Mouse (Mus musculus) hindbrain, embryonic 11.5 days (tissue): ENCODE results near the gene Tnnt2. TPM values are rescaled to one million over a fixed set of nuclear protein-coding genes. Genes with fewer than 3 reads are reported as not detected.

Experiments
- ATAC-seq: fragments of 200-750 bp; cut with Nextera tagmentation; 2 replicates; pipeline ENCODE4 v1.8.0; 2017; ENCODE audit warnings: mild to moderate bottlenecking, moderate TSS enrichment, moderate library complexity; ENCODE audit not compliant: low FRiP score
- DNase-seq: peaks from one replicate; pipeline ENCODE4 v3.0.0-alpha.2; 2015; ENCODE audit warnings: low spot score
- H3K27ac ChIP-seq: fragments of 300-500 bp; sonication (generic); 2 replicates; pipeline ENCODE4 v1.5.1; 2014; ENCODE audit warnings: mild to moderate bottlenecking, low read depth, low read length
- H3K27me3 ChIP-seq: fragments of 300-500 bp; sonication (generic); 2 replicates; pipeline ENCODE4 v1.6.1; 2014; ENCODE audit warnings: mild to moderate bottlenecking, low read length, moderate library complexity, mixed read lengths; ENCODE audit not compliant: control insufficient read depth, insufficient read depth
- H3K36me3 ChIP-seq: fragments of 300-500 bp; sonication (generic); 2 replicates; pipeline ENCODE4 v1.6.1; 2014; ENCODE audit warnings: mild to moderate bottlenecking, low read length, moderate library complexity, mixed read lengths; ENCODE audit not compliant: control insufficient read depth, insufficient read depth
- H3K4me1 ChIP-seq: fragments of 300-500 bp; sonication (generic); replicated peaks from 2 replicates; pipeline ENCODE4 v1.6.1; 2014; ENCODE audit warnings: low read length, mixed read lengths; ENCODE audit not compliant: control insufficient read depth, insufficient read depth
- H3K4me2 ChIP-seq: fragments of 300-500 bp; sonication (generic); replicated peaks from 2 replicates; pipeline ENCODE4 v1.6.1; 2014; ENCODE audit warnings: mild to moderate bottlenecking, low read depth, low read length
- H3K4me3 ChIP-seq: fragments of 300-500 bp; sonication (generic); 2 replicates; pipeline ENCODE4 v1.5.1; 2014; ENCODE audit warnings: low read depth, low read length
- H3K9ac ChIP-seq: fragments of 300-500 bp; sonication (generic); 2 replicates; pipeline ENCODE4 v1.6.1; 2014; ENCODE audit warnings: low read depth, low read length
- H3K9me3 ChIP-seq: fragments of 300-500 bp; sonication (generic); 2 replicates; pipeline ENCODE4 v1.6.1; 2016; ENCODE audit warnings: low read length; ENCODE audit not compliant: control insufficient read depth
- WGBS: fragments of 180-500 bp; shearing (Covaris S2); extraction: QIAGEN DNeasy Blood & Tissue Kit; methylation state at CpG from one replicate; pipeline ENCODE4 v1.1.7; 2014; 5-methylcytosine and 5-hydroxymethylcytosine counted together
- polyA plus RNA-seq: library from polyadenylated mRNA; unstranded; fragments of >200 nt; fragmentation: Nextera tagmentation; extraction: Ambion mirVana; gene quantifications from 2 replicates; pipeline ENCODE4 v1.2.1, GENCODE M21; 2014

The Tnnt2 gene
- polyA plus RNA-seq, 1 experiment from 2014 or later, result 2.0 TPM

DNA sequence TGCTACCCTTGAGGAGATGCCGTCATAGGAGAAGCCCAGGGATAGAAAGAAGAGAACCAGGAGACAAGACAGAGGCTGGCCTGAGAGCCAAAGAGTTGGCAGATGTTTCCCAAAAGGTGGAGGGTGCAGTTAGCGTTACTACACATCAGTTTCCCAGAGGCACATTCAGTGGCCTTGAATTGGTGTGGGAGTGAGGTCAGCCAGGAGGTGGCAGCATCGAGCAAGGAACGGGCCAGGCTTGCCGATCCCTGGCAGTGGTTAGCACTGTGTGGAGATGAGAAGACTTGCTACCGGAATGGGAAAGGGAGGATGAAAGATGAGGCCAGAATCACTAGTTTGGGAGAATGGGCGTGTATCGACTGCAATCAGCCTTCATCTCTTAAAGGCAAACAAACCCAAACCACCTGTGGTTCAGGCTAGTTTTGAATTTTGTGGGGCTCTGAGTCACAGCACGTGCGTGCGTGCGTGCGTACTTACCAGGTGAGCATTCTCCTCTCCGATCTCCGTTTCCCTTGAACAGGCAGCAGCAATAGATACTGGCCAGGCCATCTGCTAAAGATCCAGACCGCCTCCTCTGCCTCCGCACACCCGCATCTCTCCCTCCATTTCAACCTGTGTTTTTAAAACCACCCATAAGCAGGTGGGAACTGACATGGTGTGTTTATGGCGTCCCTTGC is 29.5 kb downstream of the Tnnt2 start:
- peak; percentile 90 for DNase-seq
- no peak overlapping the region for H3K27ac ChIP-seq
- ATAC-seq, result peak; percentile 67; the same call in 1 of the 2 replicates
- H3K36me3 ChIP-seq, result no peaks in the 10 kb centered on the region
- H3K4me1 ChIP-seq, result no peaks in the 10 kb centered on the region
- H3K4me3 ChIP-seq, result no peak overlapping the region
- no peak overlapping the region for H3K9ac ChIP-seq
- H3K9me3 ChIP-seq, result no peaks in the 10 kb centered on the region
- WGBS, result 51% methylated on average over 19 of the region's 19 CpGs
- H3K4me2 ChIP-seq, result no peak overlapping the region
- no peaks in the 10 kb centered on the region for H3K27me3 ChIP-seq

DNA sequence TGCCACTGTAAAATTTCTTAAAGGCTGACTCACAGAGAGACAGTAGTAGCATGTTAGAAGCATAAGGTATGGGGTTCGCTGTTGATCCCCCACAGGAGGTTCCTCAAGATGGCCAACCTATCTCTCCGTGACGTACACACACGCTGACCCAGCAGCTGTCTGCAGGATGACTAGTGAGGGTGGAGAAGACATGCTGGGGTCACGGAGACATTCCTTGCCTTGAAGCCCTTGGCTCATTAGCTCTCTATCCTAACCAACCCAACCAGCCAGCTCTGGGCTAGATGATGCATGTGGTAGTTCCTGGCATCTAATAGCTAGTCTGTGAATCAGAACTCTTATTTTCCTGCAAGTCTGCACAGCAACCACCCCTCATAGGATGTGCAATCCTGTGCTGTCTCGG is 32.4 kb downstream of the Tnnt2 start:
- Histone ChIP-seq H3K36me3 (no peaks in the 10 kb centered on the region), H3K27me3 (no peaks in the 10 kb centered on the region), H3K4me3 (no peak overlapping the region), H3K27ac (no peak overlapping the region), H3K4me2 (no peak overlapping the region), H3K9me3 (no peaks in the 10 kb centered on the region), H3K9ac (no peak overlapping the region), H3K4me1 (no peaks in the 10 kb centered on the region)
- ATAC-seq (no peak), DNase-seq (no peak)
- 89% methylated on average over 6 of the region's 6 CpGs for WGBS

DNA sequence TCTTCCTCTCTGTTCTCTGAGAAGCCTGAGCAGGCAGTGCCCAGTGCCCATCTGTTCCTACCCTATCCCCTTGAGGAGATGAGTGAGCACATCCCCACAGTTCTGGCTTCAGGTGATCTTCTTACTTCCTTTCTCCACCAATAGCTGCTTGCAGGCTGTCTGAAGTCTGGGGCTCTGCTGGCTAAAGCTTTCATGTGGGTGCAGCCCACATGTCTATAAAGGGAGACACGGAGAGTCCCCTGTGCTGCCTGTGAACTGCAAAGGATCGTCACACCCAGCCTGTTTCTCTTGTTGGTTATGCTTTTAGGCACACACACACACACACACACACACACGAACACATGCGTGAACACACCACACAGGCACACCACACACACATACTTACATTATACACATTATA is 36.8 kb downstream of the Tnnt2 start:
- Histone ChIP-seq H3K9ac (no peak overlapping the region), H3K9me3 (no peaks in the 10 kb centered on the region), H3K4me1 (no peaks in the 10 kb centered on the region), H3K4me2 (no peak overlapping the region), H3K36me3 (no peaks in the 10 kb centered on the region), H3K4me3 (no peak overlapping the region), H3K27me3 (no peaks in the 10 kb centered on the region), H3K27ac (no peak overlapping the region)
- ATAC-seq, result no peak
- DNase-seq, result no peak
- WGBS, result 91% methylated on average over 4 of the region's 4 CpGs

DNA sequence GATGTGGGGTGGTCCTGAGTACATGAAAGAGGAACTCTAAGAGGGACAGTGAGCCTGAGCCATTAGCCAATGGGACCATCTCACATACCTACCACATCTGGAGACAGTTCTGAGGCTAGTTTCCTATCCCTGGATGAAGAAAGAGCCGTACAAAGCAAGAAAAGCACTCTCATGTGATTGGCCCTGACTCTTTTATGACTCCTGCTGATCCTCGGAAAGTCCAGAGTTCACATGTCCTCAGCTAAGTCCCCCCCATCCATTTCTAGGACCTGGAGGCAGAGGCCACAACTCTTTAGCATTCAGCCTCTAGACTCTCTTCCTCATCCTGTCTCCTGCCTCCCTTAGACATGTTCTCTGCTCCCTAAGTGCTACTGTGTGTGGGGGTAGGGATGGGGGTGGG is 41.1 kb downstream of the Tnnt2 start:
- Histone ChIP-seq H3K4me2 (no peak overlapping the region), H3K36me3 (no peaks in the 10 kb centered on the region), H3K4me1 (no peaks in the 10 kb centered on the region), H3K27ac (no peak overlapping the region), H3K27me3 (no peaks in the 10 kb centered on the region), H3K9me3 (no peaks in the 10 kb centered on the region), H3K9ac (no peak overlapping the region), H3K4me3 (no peak overlapping the region)
- no peak for ATAC-seq
- WGBS, result 76% methylated on average over 2 of the region's 2 CpGs
- DNase-seq, result no peak

DNA sequence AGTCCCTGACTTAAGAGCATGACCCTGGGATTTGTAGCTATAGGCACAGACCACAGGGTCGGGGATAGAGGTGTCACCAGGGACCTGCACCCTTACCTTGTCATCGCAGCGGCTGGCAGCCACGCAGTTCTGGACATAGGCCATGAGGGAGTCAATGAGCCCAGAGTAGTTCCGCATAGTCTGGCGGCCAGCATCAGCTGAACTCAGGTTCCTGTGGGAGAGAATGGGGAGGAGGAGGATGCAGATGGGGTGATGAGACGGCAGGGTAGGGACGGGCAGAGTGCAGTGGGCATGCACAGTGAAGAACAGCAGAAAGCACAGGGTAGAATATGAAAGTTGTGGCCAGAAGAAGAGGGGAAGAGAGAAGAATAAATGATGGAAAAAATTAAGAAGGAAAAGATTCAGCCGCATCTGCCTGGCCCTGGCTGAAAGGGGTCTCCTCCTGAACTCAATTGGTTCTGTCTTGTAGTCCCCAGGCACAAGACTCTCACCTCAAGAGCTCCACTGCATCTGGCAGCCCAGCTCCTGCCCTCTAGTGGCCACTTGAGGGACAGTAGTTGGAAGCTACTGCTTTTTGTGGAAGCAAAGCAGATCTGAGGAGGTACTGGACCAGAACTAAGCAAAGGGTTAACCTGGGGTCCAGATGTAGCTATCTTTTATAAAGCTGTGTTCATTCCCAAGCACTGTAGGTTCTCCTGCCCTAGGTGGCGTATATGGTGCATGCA is 46.4 kb downstream of the Tnnt2 start:
- H3K4me2 ChIP-seq, result no peak overlapping the region
- no peaks in the 10 kb centered on the region for H3K36me3 ChIP-seq
- H3K27me3 ChIP-seq, result no peaks in the 10 kb centered on the region
- no peak for ATAC-seq
- DNase-seq, result peak; percentile 71
- 72% methylated on average over 10 of the region's 10 CpGs for WGBS
- no peak overlapping the region for H3K9ac ChIP-seq
- no peaks in the 10 kb centered on the region for H3K9me3 ChIP-seq
- H3K4me1 ChIP-seq, result no peaks in the 10 kb centered on the region
- no peak overlapping the region for H3K27ac ChIP-seq
- no peak overlapping the region for H3K4me3 ChIP-seq

DNA sequence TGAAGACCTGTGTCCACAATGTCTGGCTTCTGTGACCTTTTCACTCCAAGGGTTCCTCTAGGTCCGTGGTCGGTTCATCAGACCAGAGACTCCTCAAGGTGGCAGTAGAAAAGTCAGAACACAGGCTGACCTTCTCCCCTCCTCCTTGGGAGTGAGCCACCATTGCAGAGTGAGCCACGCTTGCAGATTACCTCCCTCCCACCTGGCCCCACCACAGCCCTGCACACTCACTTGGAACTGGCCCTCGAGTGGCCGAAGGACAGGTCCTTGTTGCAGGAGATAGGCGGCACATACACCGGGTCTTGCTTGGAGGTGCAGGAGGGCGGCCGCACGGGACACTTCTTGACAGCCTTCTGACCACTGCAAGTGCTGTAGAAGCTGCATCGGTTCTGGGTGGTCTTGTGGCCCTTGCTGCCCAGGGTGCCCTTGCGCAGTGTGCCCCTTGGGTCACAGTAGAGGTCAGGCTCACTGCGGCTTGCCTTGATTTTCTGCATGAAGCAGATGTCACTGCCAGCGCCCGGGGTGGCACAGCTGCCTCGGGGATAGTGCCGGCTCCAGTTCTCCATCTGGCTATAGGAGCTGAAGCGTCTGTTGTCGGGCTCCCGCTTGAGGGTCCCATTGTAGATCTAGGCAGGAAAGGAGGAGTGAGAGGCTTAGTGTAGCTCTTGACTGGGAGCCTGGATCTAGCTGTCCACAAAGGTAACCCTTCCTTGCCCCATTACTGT is 53.5 kb downstream of the Tnnt2 start:
- Histone ChIP-seq H3K9me3 (no peaks in the 10 kb centered on the region), H3K36me3 (no peaks in the 10 kb centered on the region), H3K4me2 (no peak overlapping the region), H3K4me1 (no peaks in the 10 kb centered on the region), H3K9ac (no peak overlapping the region), H3K4me3 (no peak overlapping the region), H3K27me3 (no peaks in the 10 kb centered on the region), H3K27ac (no peak overlapping the region)
- 80% methylated on average over 20 of the region's 20 CpGs for WGBS
- DNase-seq (no peak), ATAC-seq (no peak)

DNA sequence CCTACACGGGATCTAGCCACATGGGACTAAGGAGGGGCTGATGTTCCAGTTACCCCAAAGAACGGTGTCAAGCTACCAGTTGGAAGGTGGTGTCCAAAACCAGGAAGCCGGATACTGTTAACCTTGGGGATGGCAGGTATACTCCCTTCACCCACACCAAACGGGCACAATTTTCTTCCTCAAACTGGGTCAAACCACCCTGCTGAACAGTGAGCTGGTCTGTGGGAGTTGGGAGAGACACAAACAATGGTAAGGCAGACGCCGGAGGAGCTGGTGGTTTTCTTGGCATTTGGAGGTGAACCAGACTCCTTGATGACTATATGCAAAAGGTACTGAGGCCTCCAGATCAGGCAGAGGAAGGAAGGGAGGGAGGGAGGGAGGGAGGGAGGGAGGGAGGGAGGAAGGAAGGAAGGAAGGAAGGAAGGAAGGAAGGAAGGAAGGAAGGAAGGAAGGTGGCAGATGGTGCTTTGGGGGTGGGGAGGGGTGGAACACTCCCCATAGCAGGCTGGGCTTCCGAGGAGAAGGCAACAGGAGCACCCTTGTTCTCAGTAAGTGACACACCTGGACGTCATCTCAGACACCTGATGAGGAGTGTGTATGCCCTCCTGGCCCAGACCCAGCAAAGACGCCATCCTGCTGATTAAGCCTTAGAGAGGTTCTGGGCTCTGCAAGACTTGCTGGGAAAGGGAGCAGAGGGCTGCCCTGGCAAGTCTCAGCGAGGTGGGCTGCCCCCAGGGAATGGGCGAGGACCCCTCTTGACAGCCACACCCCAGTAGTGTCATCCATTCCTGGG is 55.5 kb downstream of the Tnnt2 start:
- Histone ChIP-seq H3K27ac (no peak overlapping the region), H3K4me3 (no peak overlapping the region), H3K4me2 (no peak overlapping the region), H3K27me3 (no peaks in the 10 kb centered on the region), H3K9me3 (no peaks in the 10 kb centered on the region), H3K36me3 (no peaks in the 10 kb centered on the region), H3K9ac (no peak overlapping the region), H3K4me1 (no peaks in the 10 kb centered on the region)
- WGBS, result 74% methylated on average over 11 of the region's 11 CpGs
- DNase-seq (no peak), ATAC-seq (no peak)

DNA sequence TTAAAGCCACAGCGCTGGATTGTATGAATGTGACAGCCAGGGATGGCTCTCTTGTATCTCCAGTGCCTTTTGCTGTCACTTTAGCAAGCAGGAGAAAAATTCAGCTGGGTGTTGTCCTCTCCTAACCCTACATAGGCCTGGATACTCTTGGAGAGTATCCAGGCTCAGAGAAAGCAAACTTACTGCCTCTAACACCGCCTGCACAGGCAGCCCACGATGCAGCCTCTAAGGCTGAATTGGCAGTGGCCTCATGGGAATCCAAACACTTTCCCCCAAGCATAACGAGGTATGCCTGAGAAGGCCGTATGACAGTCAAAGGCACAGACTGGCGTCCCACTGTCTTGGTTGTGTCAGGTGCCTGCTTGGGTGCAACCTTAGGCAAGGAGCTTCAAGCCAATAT is 56.1 kb downstream of the Tnnt2 start:
- Histone ChIP-seq H3K4me2 (no peak overlapping the region), H3K27me3 (no peaks in the 10 kb centered on the region), H3K27ac (no peak overlapping the region), H3K9me3 (no peaks in the 10 kb centered on the region), H3K9ac (no peak overlapping the region), H3K4me3 (no peak overlapping the region), H3K4me1 (no peaks in the 10 kb centered on the region), H3K36me3 (no peaks in the 10 kb centered on the region)
- WGBS, result 75% methylated on average over 6 of the region's 6 CpGs
- ATAC-seq (no peak), DNase-seq (no peak)
